Mouse (Mus musculus) gastrocnemius, adult 8-10 months (tissue): ENCODE results near the gene Spata13. TPM values are rescaled to one million over a fixed set of nuclear protein-coding genes. Genes with fewer than 3 reads are reported as not detected.

Experiments
- DNase-seq, 2 experiments: peaks; one replicate each; pipeline ENCODE4 v3.0.0; 2022; ENCODE audit warnings: low spot score in 2 of 2
- total RNA-seq, 4 experiments: library from RNA; stranded (reverse); gene quantifications; 2 replicates each; pipeline ENCODE4 v1.2.4; 2022

The Spata13 gene
- total RNA-seq: 1 to 10 TPM; 1.2 to 3.5 (median 3.0) TPM

- peak; percentile 48 to 63 for DNase-seq
Measured at GRCm38 (mm10) chr14:60633961-60634864, at the start of gene Spata13. TSS of gene Spata13 (plus strand) at chr14:60634001.

- no peak for DNase-seq
Measured at GRCm38 (mm10) chr14:60586687-60587453, 46.9 kb upstream of the Spata13 start.

- DNase-seq: no peak
Measured at GRCm38 (mm10) chr14:60589001-60589400, 44.8 kb upstream of the Spata13 start.

GRCm38 (mm10) chr14:60592339-60592738, 41.5 kb upstream of the Spata13 start:
- no peak for DNase-seq

- no peak for DNase-seq
Measured at GRCm38 (mm10) chr14:60592822-60593221, 41.0 kb upstream of the Spata13 start.

- no peak for DNase-seq
Measured at GRCm38 (mm10) chr14:60597571-60597970, 36.2 kb upstream of the Spata13 start.

GRCm38 (mm10) chr14:60599044-60599443, 34.8 kb upstream of the Spata13 start:
- no peak for DNase-seq

GRCm38 (mm10) chr14:60605564-60605963, 28.2 kb upstream of the Spata13 start:
- no peak for DNase-seq

GRCm38 (mm10) chr14:60606194-60606593, 27.6 kb upstream of the Spata13 start:
- no peak for DNase-seq

GRCm38 (mm10) chr14:60607743-60608142, 26.1 kb upstream of the Spata13 start:
- no peak for DNase-seq

GRCm38 (mm10) chr14:60609160-60609559, 24.6 kb upstream of the Spata13 start:
- DNase-seq: no peak

- no peak for DNase-seq
Measured at GRCm38 (mm10) chr14:60612671-60613070, 21.1 kb upstream of the Spata13 start.

GRCm38 (mm10) chr14:60621076-60621475, 12.7 kb upstream of the Spata13 start:
- no peak for DNase-seq

GRCm38 (mm10) chr14:60625486-60625885, 8.3 kb upstream of the Spata13 start:
- no peak for DNase-seq

- no peak for DNase-seq
Measured at GRCm38 (mm10) chr14:60629887-60630460, 3.8 kb upstream of the Spata13 start.

GRCm38 (mm10) chr14:60630981-60631380, 2.8 kb upstream of the Spata13 start:
- no peak for DNase-seq

- DNase-seq: peak in 1 of 2 experiments; percentile 20
Measured at GRCm38 (mm10) chr14:60634877-60635771, 1.3 kb downstream of the Spata13 start.

- DNase-seq: no peak
Measured at GRCm38 (mm10) chr14:60635911-60636607, 2.3 kb downstream of the Spata13 start.

- DNase-seq: no peak
Measured at GRCm38 (mm10) chr14:60636608-60636980, 2.8 kb downstream of the Spata13 start.

GRCm38 (mm10) chr14:60636996-60637395, 3.2 kb downstream of the Spata13 start:
- DNase-seq: no peak
